Mouse (Mus musculus): Measurements from ENCODE around the gene Gm49425. TPM values are rescaled to one million over a fixed set of nuclear protein-coding genes. Genes with fewer than 3 reads are reported as not detected.

Gene Gm49425
- polyA plus RNA-seq, 1 experiment, result not detected

GRCm38 (mm10) chr15:101536054-101536850 is 19.2 kb upstream of the Gm49425 start:
- H3K36me3 ChIP-seq (replicated peaks; ENCODE audit: low read length), result no peaks in the 10 kb centered on the region
- H3K9me3 ChIP-seq, result no peaks in the 10 kb centered on the region
- H3K4me1 ChIP-seq, result peaks cover 7% of the 10 kb centered on the region; the same call in 1 of the 2 replicates
- peaks cover 58% of the 10 kb centered on the region for H3K27me3 ChIP-seq (replicated peaks)
- TF ChIP-seq FLI1 (IDR thresholded peaks at IDR 0.05; ENCODE audit: low read length) (no peak), GATA1 (IDR thresholded peaks at IDR 0.05; ENCODE audit: borderline replicate concordance, low read length) (no peak)
- no peak overlapping the region for H3K4me3 ChIP-seq (replicated peaks)

GRCm38 (mm10) chr15:101532720-101533119 is 15.7 kb upstream of the Gm49425 start, which contains the start of gene Krt84:
TSS of gene Krt84 (minus strand) at chr15:101532820.
- H3K9me3 ChIP-seq, result no peaks in the 10 kb centered on the region
- peaks cover 7% of the 10 kb centered on the region; the same call in 1 of the 2 replicates for H3K4me1 ChIP-seq
- no peak within 1 kb of the TSS for H3K4me3 ChIP-seq (replicated peaks)
- H3K27me3 ChIP-seq (replicated peaks), result peaks cover 61% of the 10 kb centered on the region
- no peaks in the 10 kb centered on the region for H3K36me3 ChIP-seq (replicated peaks; ENCODE audit: low read length)
- TF ChIP-seq GATA1 (IDR thresholded peaks at IDR 0.05; ENCODE audit: borderline replicate concordance, low read length) (no peak), FLI1 (IDR thresholded peaks at IDR 0.05; ENCODE audit: low read length) (no peak)

- Histone ChIP-seq H3K9me3 (no peaks in the 10 kb centered on the region), H3K36me3 (replicated peaks; ENCODE audit: low read length) (no peaks in the 10 kb centered on the region), H3K4me3 (replicated peaks) (no peak overlapping the region), H3K27me3 (replicated peaks) (peaks cover 66% of the 10 kb centered on the region), H3K4me1 (no peaks in the 10 kb centered on the region)
- TF ChIP-seq GATA1 (IDR thresholded peaks at IDR 0.05; ENCODE audit: borderline replicate concordance, low read length), result no peak
- TF ChIP-seq FLI1 (IDR thresholded peaks at IDR 0.05; ENCODE audit: low read length), result no peak
These were observed 5.6 kb upstream of the Gm49425 start for GRCm38 (mm10) chr15:101522556-101523232.

GRCm38 (mm10) chr15:101519792-101520191 is 2.7 kb upstream of the Gm49425 start:
- TF ChIP-seq GATA1 (IDR thresholded peaks at IDR 0.05; ENCODE audit: borderline replicate concordance, low read length) (no peak), FLI1 (IDR thresholded peaks at IDR 0.05; ENCODE audit: low read length) (no peak)
- H3K9me3 ChIP-seq, result peaks cover 5% of the 10 kb centered on the region; the same call in 1 of the 2 replicates
- peaks cover 44% of the 10 kb centered on the region for H3K27me3 ChIP-seq (replicated peaks)

GRCm38 (mm10) chr15:101508247-101508646 is 8.8 kb downstream of the Gm49425 start:
- TF ChIP-seq GATA1 (IDR thresholded peaks at IDR 0.05; ENCODE audit: borderline replicate concordance, low read length) (no peak), FLI1 (IDR thresholded peaks at IDR 0.05; ENCODE audit: low read length) (no peak)
- Histone ChIP-seq H3K4me1 (no peaks in the 10 kb centered on the region; the same call in 1 of the 2 replicates), H3K27me3 (replicated peaks) (peaks cover 49% of the 10 kb centered on the region), H3K4me3 (replicated peaks) (no peak overlapping the region), H3K36me3 (replicated peaks; ENCODE audit: low read length) (no peaks in the 10 kb centered on the region), H3K9me3 (0 out of 2 replicates have a peak, but pooled peaks cover 6% of the 10 kb centered on the region)

More at GRCm38 (mm10) chr15:101519792-101520191, 2.7 kb upstream of the Gm49425 start:
- H3K36me3 ChIP-seq (replicated peaks; ENCODE audit: low read length), result no peaks in the 10 kb centered on the region
- H3K4me3 ChIP-seq (replicated peaks), result no peak overlapping the region
- no peaks in the 10 kb centered on the region for H3K4me1 ChIP-seq

GRCm38 (mm10) chr15:101506896-101507758 is 9.9 kb downstream of the Gm49425 start:
- Histone ChIP-seq H3K36me3 (replicated peaks; ENCODE audit: low read length) (no peaks in the 10 kb centered on the region), H3K4me1 (no peaks in the 10 kb centered on the region; the same call in 1 of the 2 replicates), H3K9me3 (no peaks in the 10 kb centered on the region), H3K27me3 (replicated peaks) (peaks cover 54% of the 10 kb centered on the region), H3K4me3 (replicated peaks) (no peak overlapping the region)
- TF ChIP-seq FLI1 (IDR thresholded peaks at IDR 0.05; ENCODE audit: low read length), result no peak
- TF ChIP-seq GATA1 (IDR thresholded peaks at IDR 0.05; ENCODE audit: borderline replicate concordance, low read length), result no peak

- TF ChIP-seq FLI1 (IDR thresholded peaks at IDR 0.05; ENCODE audit: low read length), result no peak
- no peak for TF ChIP-seq GATA1 (IDR thresholded peaks at IDR 0.05; ENCODE audit: borderline replicate concordance, low read length)
- Histone ChIP-seq H3K4me1 (no peaks in the 10 kb centered on the region), H3K36me3 (replicated peaks; ENCODE audit: low read length) (no peaks in the 10 kb centered on the region), H3K4me3 (replicated peaks) (no peak overlapping the region), H3K27me3 (replicated peaks) (peaks cover 82% of the 10 kb centered on the region), H3K9me3 (peaks cover 8% of the 10 kb centered on the region)
These were observed 19.9 kb downstream of the Gm49425 start for GRCm38 (mm10) chr15:101497181-101497580.

- Histone ChIP-seq H3K4me1 (no peaks in the 10 kb centered on the region), H3K36me3 (replicated peaks; ENCODE audit: low read length) (no peaks in the 10 kb centered on the region), H3K4me3 (replicated peaks) (no peak overlapping the region), H3K27me3 (replicated peaks) (peaks cover 79% of the 10 kb centered on the region), H3K9me3 (peaks cover 8% of the 10 kb centered on the region)
- TF ChIP-seq FLI1 (IDR thresholded peaks at IDR 0.05; ENCODE audit: low read length) (no peak), GATA1 (IDR thresholded peaks at IDR 0.05; ENCODE audit: borderline replicate concordance, low read length) (no peak)
These were observed 21.8 kb downstream of the Gm49425 start for GRCm38 (mm10) chr15:101495266-101495665.

- Histone ChIP-seq H3K9me3 (peaks cover 5% of the 10 kb centered on the region), H3K4me3 (replicated peaks) (no peak overlapping the region), H3K4me1 (no peaks in the 10 kb centered on the region), H3K27me3 (replicated peaks) (peaks cover 80% of the 10 kb centered on the region), H3K36me3 (replicated peaks; ENCODE audit: low read length) (no peaks in the 10 kb centered on the region)
- no peak for TF ChIP-seq GATA1 (IDR thresholded peaks at IDR 0.05; ENCODE audit: borderline replicate concordance, low read length)
- TF ChIP-seq FLI1 (IDR thresholded peaks at IDR 0.05; ENCODE audit: low read length), result no peak
These were observed 22.9 kb downstream of the Gm49425 start for GRCm38 (mm10) chr15:101494203-101494602.

Data from megakaryocyte, embryonic 14.5 days (primary cell).